Mouse (Mus musculus): Measurements from ENCODE around the gene Me1.

DNA sequence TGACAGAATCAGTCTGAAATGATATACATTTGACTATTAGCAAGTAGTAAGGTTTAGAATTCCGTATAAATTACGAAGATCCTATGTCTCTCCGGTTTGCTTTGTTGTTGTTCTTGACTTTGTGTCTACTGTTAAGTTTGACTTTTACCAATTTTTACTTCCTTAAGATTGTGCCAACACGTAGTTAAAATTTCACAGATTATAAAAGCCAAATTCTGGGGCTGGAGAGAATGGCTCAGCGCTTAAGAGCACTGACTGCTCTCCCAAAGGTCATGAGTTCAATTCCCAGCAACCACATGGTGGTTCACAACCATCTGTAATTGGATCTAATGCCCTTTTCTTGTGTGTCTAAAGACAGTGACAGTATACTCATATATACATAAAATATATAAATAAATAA is 3.5 kb downstream of the Me1 start:
- no peak for TF ChIP-seq POLR2A (IDR thresholded peaks at IDR 0.05; ENCODE audit: low read depth, low read length)
- TF ChIP-seq CTCF (conservative IDR thresholded peaks at IDR 0.05; ENCODE audit: insufficient read depth, insufficient read length, low read depth, low read length): no peak

All from kidney, adult 2 months (tissue).